18 mouse cellular contexts compared by ENCODE assay signal in the genomic region with DNA sequence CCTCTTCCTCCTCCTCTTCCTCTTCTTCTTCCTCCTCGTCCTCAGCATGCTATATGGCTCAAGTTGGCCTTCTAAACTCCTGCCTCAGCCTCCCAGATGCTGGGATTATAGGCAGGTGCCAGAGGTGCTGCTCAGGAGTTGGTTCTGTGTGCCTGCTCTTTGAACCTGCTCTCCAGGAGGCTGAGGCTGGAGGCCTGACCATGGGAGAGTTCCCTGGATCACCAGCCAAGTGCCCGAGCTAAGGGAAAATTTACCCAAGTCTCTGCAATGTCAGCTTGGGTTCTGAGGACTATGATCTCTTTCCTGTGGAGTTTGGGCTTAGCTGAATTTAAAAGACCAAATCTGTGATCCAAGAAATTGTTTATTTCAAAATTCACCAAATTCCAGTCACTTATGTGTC. TPM values are rescaled to one million over a fixed set of nuclear protein-coding genes. Genes with fewer than 3 reads are reported as not detected.
DNase-seq lines count a peak whose midpoint lies in the region; ATAC-seq and TF ChIP-seq lines count a peak whose summit lies in the region.
"Had no signal": no experiment of that assay in that cellular context is flagged by ENCODE, and none has a peak within 500 bp of the region (broad histone marks: within the 10 kb centered on the region; RNA-seq: fewer than 3 reads in every experiment).

No protein-coding gene starts in this region.

- no peak for TF ChIP-seq CTCF in heart, adult 2 months (IDR thresholded peaks at IDR 0.05)

- no peak overlapping the region for H3K4me3 ChIP-seq in heart, embryonic 13.5 days
- no peak overlapping the region for H3K4me3 ChIP-seq in heart, adult 2 months
- H3K4me3 ChIP-seq in kidney, embryonic 15.5 days (replicated peaks), result no peak overlapping the region
- H3K4me3 ChIP-seq: embryonic facial prominence, embryonic 10.5 days; forebrain, embryonic 13.5 days; hindbrain, embryonic 12.5 days had no signal

- TF ChIP-seq POLR2A in heart, adult 2 months (IDR thresholded peaks at IDR 0.05; ENCODE audit: insufficient read depth, low read depth, low read length), result no peak

- no peak overlapping the region for H3K9ac ChIP-seq in heart, embryonic 13.5 days
- no peak overlapping the region for H3K9ac ChIP-seq in heart, adult 2 months (ENCODE audit: low read depth, low read length)
- H3K9ac ChIP-seq in kidney, embryonic 15.5 days, result no peak overlapping the region
- H3K9ac ChIP-seq: forebrain, embryonic 13.5 days; forebrain, postnatal 0 days; hindbrain, embryonic 12.5 days had no signal

- no peak for TF ChIP-seq EP300 in heart, adult 2 months (IDR thresholded peaks at IDR 0.05; ENCODE audit: insufficient read depth, low read depth, low read length)

- peak overlapping the region; percentile 51 for H3K27ac ChIP-seq in heart, embryonic 13.5 days (replicated peaks)
- H3K27ac ChIP-seq in heart, adult 2 months, result no peak overlapping the region; the same call in 1 of the 2 replicates
- no peak overlapping the region for H3K27ac ChIP-seq in kidney, embryonic 15.5 days
- H3K27ac ChIP-seq: embryonic facial prominence, embryonic 10.5 days; forebrain, embryonic 13.5 days; hindbrain, embryonic 12.5 days; hindbrain, postnatal 0 days had no signal

- 70% methylated on average over 2 of the region's 2 CpGs for WGBS in heart, embryonic 13.5 days
- 79% methylated on average over 2 of the region's 2 CpGs for WGBS in heart, adult 2 months
- 73% methylated on average over 2 of the region's 2 CpGs for WGBS in kidney, embryonic 15.5 days

- no peaks in the 10 kb centered on the region for H3K36me3 ChIP-seq in heart, embryonic 13.5 days
- H3K36me3 ChIP-seq in heart, adult 2 months (ENCODE audit: control insufficient read depth, insufficient read depth, low read length), result no peaks in the 10 kb centered on the region
- H3K36me3 ChIP-seq in kidney, embryonic 15.5 days, result no peaks in the 10 kb centered on the region
- H3K36me3 ChIP-seq: embryonic facial prominence, embryonic 10.5 days; hindbrain, embryonic 12.5 days had no signal

- no peaks in the 10 kb centered on the region for H3K27me3 ChIP-seq in heart, embryonic 13.5 days (replicated peaks)
- H3K27me3 ChIP-seq in heart, adult 2 months (ENCODE audit: control insufficient read depth, insufficient read depth, low read length), result no peaks in the 10 kb centered on the region; the same call in 1 of the 2 replicates
- no peaks in the 10 kb centered on the region for H3K27me3 ChIP-seq in kidney, embryonic 15.5 days
- H3K27me3 ChIP-seq: CH12.LX; forebrain, embryonic 13.5 days; hindbrain, embryonic 12.5 days; Patski had no signal

- H3K79me2 ChIP-seq in heart, adult 2 months (replicated peaks; ENCODE audit: control insufficient read depth, insufficient read depth, low read length), result no peaks in the 10 kb centered on the region

- H3K4me2 ChIP-seq in heart, embryonic 13.5 days, result no peak overlapping the region
- H3K4me2 ChIP-seq in kidney, embryonic 15.5 days, result no peak overlapping the region
- H3K4me2 ChIP-seq: forebrain, embryonic 13.5 days; hindbrain, embryonic 12.5 days had no signal

- H3K9me3 ChIP-seq in heart, embryonic 13.5 days, result no peaks in the 10 kb centered on the region
- H3K9me3 ChIP-seq in kidney, embryonic 15.5 days (replicated peaks), result no peaks in the 10 kb centered on the region
- H3K9me3 ChIP-seq: embryonic facial prominence, embryonic 10.5 days; forebrain, embryonic 13.5 days; hindbrain, embryonic 12.5 days had no signal

- no peak for DNase-seq in heart, adult 2 months
- DNase-seq in kidney, adult 18-20 months, result peak; percentile 31
- DNase-seq in kidney, adult 9 months, result peak; percentile 78
- peak; percentile 42 to 70 for DNase-seq in kidney, postnatal 25 days
- no peak for DNase-seq in adrenal gland, postnatal 4 days (ENCODE audit: low spot score in 2 of 2)
- DNase-seq: cerebellum, adult 18-20 months; cerebellum, adult 9-11 months; cerebellum, postnatal 36 days; forebrain, postnatal 0 days had no signal

- H3K4me1 ChIP-seq in heart, embryonic 13.5 days, result peaks cover 34% of the 10 kb centered on the region
- H3K4me1 ChIP-seq in heart, adult 2 months (ENCODE audit: control insufficient read depth, insufficient read depth, low read length), result peaks cover 1% of the 10 kb centered on the region; the same call in 1 of the 2 replicates
- H3K4me1 ChIP-seq in kidney, embryonic 15.5 days, result peaks cover 11% of the 10 kb centered on the region
- H3K4me1 ChIP-seq: forebrain, embryonic 13.5 days; hindbrain, embryonic 12.5 days had no signal

- intact Hi-C loops in heart, adult 2 months (cut with DNase I), result no loop called here

- no peak for ATAC-seq in heart, embryonic 13.5 days (ENCODE audit: extremely low read depth, insufficient number of reproducible peaks, low FRiP score, low TSS enrichment)
- no peak for ATAC-seq in kidney, embryonic 15.5 days (replicated peaks; ENCODE audit: low FRiP score)
- ATAC-seq: activated CD4-positive, CD25-positive, alpha-beta regulatory T cell, adult 4 months; forebrain, embryonic 13.5 days; forebrain, postnatal 0 days; hindbrain, postnatal 0 days; Patski had no signal

RNA-seq across cellular contexts. Expression of gene Rras2, which starts 51.8 kb away (rescaled TPM):
- 47.2 and 48.0 TPM in 2 replicates for polyA plus RNA-seq in heart, embryonic 13.5 days (2015; fragmentation: Nextera tagmentation; extraction: Ambion mirVana)
- 10 to 100 TPM; 48.5 to 52.0 TPM for total RNA-seq in heart, adult 2 months (2021)
- 17.5 and 29.8 TPM in 2 replicates for polyA plus RNA-seq in heart, adult 2 months (2012; rRNA removed)
- 36.0 and 39.9 TPM in 2 replicates for polyA plus RNA-seq in kidney, embryonic 15.5 days (2015; fragmentation: Nextera tagmentation; extraction: Ambion mirVana)
- 10 to 100 TPM; 33.5 to 34.8 TPM for total RNA-seq in adrenal gland, postnatal 4 days (2021)

Comparison
In these comparisons a context has a peak if more than half of its experiments do, and no peak if none do; other contexts are left out.
1. DNase-seq: peak in kidney, adult 18-20 months (single experiment), kidney, adult 9 months (single experiment) and kidney, postnatal 25 days (2 of 2); none in heart, adult 2 months (0 of 2) and adrenal gland, postnatal 4 days (0 of 2).